Mouse (Mus musculus): ENCODE data around the gene Wbp2nl. TPM values are rescaled to one million over a fixed set of nuclear protein-coding genes. Genes with fewer than 3 reads are reported as not detected.

Wbp2nl gene
- total and polyA plus RNA-seq, 3 experiments, result not detected

DNA sequence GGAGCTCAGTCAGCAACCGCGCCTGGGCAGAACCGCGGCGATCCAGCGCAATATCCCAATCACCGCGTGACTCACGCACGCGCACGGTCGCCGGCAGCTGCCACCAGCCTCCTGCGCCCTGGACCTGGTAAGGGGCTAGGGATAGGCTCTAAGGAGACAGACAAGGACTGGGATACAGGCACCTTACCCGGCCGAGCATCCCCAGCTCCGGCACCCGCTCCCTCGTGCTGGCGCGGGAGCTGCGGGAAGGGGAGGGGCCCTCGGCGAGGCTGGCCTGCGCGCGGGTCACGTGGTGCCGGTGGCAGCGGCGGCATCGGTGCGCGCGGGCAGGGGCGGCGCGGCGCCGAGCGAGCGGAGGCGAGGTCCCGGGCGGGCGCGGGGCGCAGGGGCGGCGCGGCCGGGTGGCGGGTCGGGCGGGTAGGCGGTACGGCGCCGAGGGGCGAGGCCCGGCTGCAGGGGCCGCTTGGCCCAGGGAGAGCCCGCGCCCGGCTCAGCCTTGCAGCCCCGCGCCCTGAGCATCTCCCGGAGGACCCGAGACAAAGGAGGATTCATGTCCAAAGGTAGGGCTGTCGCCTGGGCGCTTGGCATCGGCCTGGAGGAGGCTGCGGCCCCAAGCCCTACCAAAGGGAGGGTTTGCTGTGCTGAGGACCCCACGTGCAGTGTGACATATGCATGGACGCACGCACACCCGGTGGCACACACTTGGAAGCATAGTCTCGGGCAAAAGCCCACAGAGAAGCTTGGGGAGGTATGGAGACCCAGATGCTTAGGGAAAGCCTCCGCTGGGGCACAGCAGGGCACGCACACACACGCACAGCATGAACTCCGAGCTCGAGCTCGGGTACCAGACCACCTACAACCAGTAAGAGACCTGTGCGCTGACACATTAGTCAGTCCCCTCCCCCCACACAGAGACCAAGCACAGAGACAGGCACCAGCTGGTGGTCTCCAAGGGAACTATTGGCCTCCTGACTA, 23.5 kb upstream of the Wbp2nl start:
- Histone ChIP-seq H3K79me2 (replicated peaks; ENCODE audit: control insufficient read depth, insufficient read depth, low read length) (no peaks in the 10 kb centered on the region), H3K4me1 (ENCODE audit: control insufficient read depth, insufficient read depth, low read length) (no peaks in the 10 kb centered on the region; the same call in 1 of the 2 replicates), H3K27me3 (ENCODE audit: control insufficient read depth, insufficient read depth, low read length) (peaks cover 5% of the 10 kb centered on the region), H3K36me3 (ENCODE audit: control insufficient read depth, insufficient read depth, low read length) (no peaks in the 10 kb centered on the region), H3K4me3 (peak overlapping the region; percentile 18; the same call in 1 of the 2 replicates), H3K27ac (no peak overlapping the region), H3K9ac (ENCODE audit: low read depth, low read length) (no peak overlapping the region)
- DNase-seq, result peak; percentile 21 to 30
- intact Hi-C loops (cut with DNase I), result no loop called here
- WGBS, result 2% methylated on average over 86 of the region's 86 CpGs
- TF ChIP-seq POLR2A (IDR thresholded peaks at IDR 0.05; ENCODE audit: insufficient read depth, low read depth, low read length) (no peak), CTCF (IDR thresholded peaks at IDR 0.05) (no peak), EP300 (IDR thresholded peaks at IDR 0.05; ENCODE audit: insufficient read depth, low read depth, low read length) (no peak)

DNA sequence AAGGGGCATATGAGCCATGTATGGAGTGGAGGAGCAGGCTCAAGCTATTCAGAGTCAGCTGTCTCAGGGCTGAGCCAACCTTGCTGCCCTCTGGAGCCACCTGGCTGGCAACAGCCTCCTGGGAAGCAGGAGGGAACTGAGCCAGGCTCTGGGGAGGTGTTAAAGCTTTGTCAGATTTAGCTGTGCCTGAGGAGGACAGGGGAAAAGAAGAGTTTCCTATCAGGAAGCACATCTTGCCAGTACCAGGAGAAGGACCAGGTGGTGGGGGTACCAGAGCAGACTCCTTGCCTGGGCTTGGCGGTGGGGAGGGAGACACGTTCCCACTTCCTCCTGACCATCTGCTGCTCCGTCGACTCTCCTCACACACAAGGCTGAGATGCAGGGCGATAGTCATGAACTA, 21.2 kb upstream of the Wbp2nl start:
- no peak overlapping the region for H3K27ac ChIP-seq
- peaks cover 5% of the 10 kb centered on the region for H3K27me3 ChIP-seq (ENCODE audit: control insufficient read depth, insufficient read depth, low read length)
- TF ChIP-seq EP300 (IDR thresholded peaks at IDR 0.05; ENCODE audit: insufficient read depth, low read depth, low read length) (no peak), POLR2A (IDR thresholded peaks at IDR 0.05; ENCODE audit: insufficient read depth, low read depth, low read length) (no peak), CTCF (IDR thresholded peaks at IDR 0.05) (no peak)
- no peak overlapping the region for H3K4me3 ChIP-seq
- no peaks in the 10 kb centered on the region for H3K79me2 ChIP-seq (replicated peaks; ENCODE audit: control insufficient read depth, insufficient read depth, low read length)
- 54% methylated on average over 5 of the region's 5 CpGs for WGBS
- DNase-seq, result no peak
- intact Hi-C loops (cut with DNase I), result no loop called here
- H3K36me3 ChIP-seq (ENCODE audit: control insufficient read depth, insufficient read depth, low read length), result no peaks in the 10 kb centered on the region
- no peak overlapping the region for H3K9ac ChIP-seq (ENCODE audit: low read depth, low read length)
- peaks cover 2% of the 10 kb centered on the region; the same call in 1 of the 2 replicates for H3K4me1 ChIP-seq (ENCODE audit: control insufficient read depth, insufficient read depth, low read length)

DNA sequence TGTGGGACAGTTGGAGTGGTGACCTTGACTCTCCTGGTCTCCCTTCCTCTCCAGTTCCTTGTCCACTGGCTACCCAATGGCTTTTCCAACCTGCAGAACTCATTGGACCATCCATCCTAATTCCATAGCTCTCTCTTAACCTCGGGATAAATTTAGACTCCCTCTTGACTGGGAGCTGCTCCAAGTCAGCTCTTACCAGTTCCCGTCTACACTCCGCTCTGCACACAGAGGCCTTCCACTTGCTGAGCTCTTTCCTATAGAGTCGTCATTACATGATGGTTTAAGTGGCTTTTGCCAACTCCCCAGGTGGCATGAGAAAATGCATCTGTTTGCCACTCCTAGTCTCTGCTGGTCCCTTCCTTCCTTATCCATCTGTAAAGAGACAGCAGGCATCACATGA, 18.1 kb upstream of the Wbp2nl start:
- peaks cover 2% of the 10 kb centered on the region; the same call in 1 of the 2 replicates for H3K4me1 ChIP-seq (ENCODE audit: control insufficient read depth, insufficient read depth, low read length)
- WGBS, result 36% methylated on average over 4 of the region's 4 CpGs
- H3K4me3 ChIP-seq, result no peak overlapping the region
- intact Hi-C loops (cut with DNase I), result no loop called here
- H3K9ac ChIP-seq (ENCODE audit: low read depth, low read length), result no peak overlapping the region
- no peaks in the 10 kb centered on the region; the same call in 1 of the 2 replicates for H3K27me3 ChIP-seq (ENCODE audit: control insufficient read depth, insufficient read depth, low read length)
- H3K79me2 ChIP-seq (replicated peaks; ENCODE audit: control insufficient read depth, insufficient read depth, low read length), result no peaks in the 10 kb centered on the region
- H3K36me3 ChIP-seq (ENCODE audit: control insufficient read depth, insufficient read depth, low read length), result no peaks in the 10 kb centered on the region
- no peak for DNase-seq
- no peak overlapping the region for H3K27ac ChIP-seq
- TF ChIP-seq CTCF (IDR thresholded peaks at IDR 0.05) (no peak), POLR2A (IDR thresholded peaks at IDR 0.05; ENCODE audit: insufficient read depth, low read depth, low read length) (no peak)

DNA sequence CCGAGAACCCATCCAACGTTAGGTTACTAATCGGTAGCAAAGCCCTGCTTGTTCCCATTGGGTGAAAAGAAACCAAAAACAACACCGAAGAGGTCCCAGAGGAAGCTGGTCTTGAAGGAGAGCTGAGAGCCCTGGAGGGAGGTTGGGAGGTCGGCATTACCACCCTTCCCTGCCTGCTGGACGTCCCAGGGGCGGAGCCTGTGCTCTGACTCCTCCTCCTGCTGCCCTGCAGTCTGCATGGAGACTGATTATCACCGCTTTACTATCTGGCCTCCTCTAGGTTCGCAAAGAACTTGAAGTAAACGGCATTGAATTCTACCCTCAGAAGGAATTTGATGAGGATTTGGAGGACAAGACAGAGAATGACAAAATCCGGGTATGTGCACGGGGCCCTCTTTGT, 12.6 kb upstream of the Wbp2nl start:
- no peak for TF ChIP-seq POLR2A (IDR thresholded peaks at IDR 0.05; ENCODE audit: insufficient read depth, low read depth, low read length)
- TF ChIP-seq CTCF (IDR thresholded peaks at IDR 0.05), result no peak
- TF ChIP-seq EP300 (IDR thresholded peaks at IDR 0.05; ENCODE audit: insufficient read depth, low read depth, low read length), result no peak
- no peaks in the 10 kb centered on the region for H3K4me1 ChIP-seq (ENCODE audit: control insufficient read depth, insufficient read depth, low read length)
- H3K4me3 ChIP-seq, result no peak overlapping the region
- intact Hi-C loops (cut with DNase I), result no loop called here
- DNase-seq, result no peak
- H3K9ac ChIP-seq (ENCODE audit: low read depth, low read length), result no peak overlapping the region
- no peaks in the 10 kb centered on the region for H3K79me2 ChIP-seq (replicated peaks; ENCODE audit: control insufficient read depth, insufficient read depth, low read length)
- no peak overlapping the region for H3K27ac ChIP-seq
- no peaks in the 10 kb centered on the region for H3K36me3 ChIP-seq (ENCODE audit: control insufficient read depth, insufficient read depth, low read length)
- H3K27me3 ChIP-seq (ENCODE audit: control insufficient read depth, insufficient read depth, low read length), result no peaks in the 10 kb centered on the region
- WGBS, result 48% methylated on average over 12 of the region's 12 CpGs

DNA sequence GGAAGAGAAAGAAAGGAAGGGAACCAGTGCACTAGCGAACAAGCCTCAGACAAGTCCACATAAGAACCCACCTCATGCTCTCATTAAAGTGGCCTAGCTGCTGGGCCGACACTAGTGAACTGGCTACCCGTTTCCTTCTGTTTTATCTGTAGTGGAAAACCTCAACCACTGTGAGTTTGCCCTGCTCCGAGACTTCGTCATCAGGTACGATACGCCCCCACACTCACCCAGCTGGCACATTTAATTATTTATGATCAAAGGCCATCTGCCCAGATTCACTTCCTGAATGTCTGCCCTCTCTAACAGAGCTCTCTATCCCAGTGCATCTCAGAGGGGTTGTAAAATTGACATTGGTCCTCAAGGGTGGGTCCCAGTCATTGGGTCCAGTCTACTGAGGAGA, 8.5 kb upstream of the Wbp2nl start:
- Histone ChIP-seq H3K27ac (no peak overlapping the region), H3K79me2 (replicated peaks; ENCODE audit: control insufficient read depth, insufficient read depth, low read length) (no peaks in the 10 kb centered on the region), H3K9ac (ENCODE audit: low read depth, low read length) (no peak overlapping the region), H3K4me3 (no peak overlapping the region), H3K36me3 (ENCODE audit: control insufficient read depth, insufficient read depth, low read length) (no peaks in the 10 kb centered on the region), H3K4me1 (ENCODE audit: control insufficient read depth, insufficient read depth, low read length) (no peaks in the 10 kb centered on the region), H3K27me3 (ENCODE audit: control insufficient read depth, insufficient read depth, low read length) (no peaks in the 10 kb centered on the region)
- no peak for TF ChIP-seq EP300 (IDR thresholded peaks at IDR 0.05; ENCODE audit: insufficient read depth, low read depth, low read length)
- no peak for TF ChIP-seq CTCF (IDR thresholded peaks at IDR 0.05)
- no peak for TF ChIP-seq POLR2A (IDR thresholded peaks at IDR 0.05; ENCODE audit: insufficient read depth, low read depth, low read length)
- WGBS, result 83% methylated on average over 7 of the region's 7 CpGs
- intact Hi-C loops (cut with DNase I), result no loop called here
- DNase-seq, result no peak

DNA sequence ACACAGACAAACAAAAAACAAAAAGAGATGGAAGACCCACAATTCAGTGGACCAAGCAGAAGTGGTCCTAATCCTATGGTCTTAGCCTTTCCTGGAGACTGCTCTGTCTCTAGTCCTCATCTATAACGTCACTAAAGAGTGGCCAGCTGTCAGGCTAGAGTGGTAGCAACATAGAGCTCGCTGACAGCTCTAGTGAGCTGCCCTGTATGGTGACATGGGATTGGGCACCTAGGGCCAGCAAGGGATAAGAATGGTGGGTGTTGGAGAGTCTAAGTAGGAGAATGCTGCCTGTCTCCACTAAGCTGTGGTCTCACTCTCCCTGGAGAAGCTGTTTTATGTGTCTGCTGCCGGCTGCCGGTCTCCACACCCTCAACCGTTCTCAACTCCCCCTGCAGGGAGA, 5.9 kb upstream of the Wbp2nl start:
- no peak overlapping the region for H3K4me3 ChIP-seq
- H3K9ac ChIP-seq (ENCODE audit: low read depth, low read length), result no peak overlapping the region
- H3K4me1 ChIP-seq (ENCODE audit: control insufficient read depth, insufficient read depth, low read length), result no peaks in the 10 kb centered on the region
- no peaks in the 10 kb centered on the region for H3K36me3 ChIP-seq (ENCODE audit: control insufficient read depth, insufficient read depth, low read length)
- intact Hi-C loops (cut with DNase I), result no loop called here
- TF ChIP-seq POLR2A (IDR thresholded peaks at IDR 0.05; ENCODE audit: insufficient read depth, low read depth, low read length), result no peak
- TF ChIP-seq CTCF (IDR thresholded peaks at IDR 0.05), result no peak
- no peak for TF ChIP-seq EP300 (IDR thresholded peaks at IDR 0.05; ENCODE audit: insufficient read depth, low read depth, low read length)
- no peaks in the 10 kb centered on the region for H3K79me2 ChIP-seq (replicated peaks; ENCODE audit: control insufficient read depth, insufficient read depth, low read length)
- no peak for DNase-seq
- 27% methylated on average over 5 of the region's 5 CpGs for WGBS
- no peak overlapping the region for H3K27ac ChIP-seq
- H3K27me3 ChIP-seq (ENCODE audit: control insufficient read depth, insufficient read depth, low read length), result no peaks in the 10 kb centered on the region
